Mouse (Mus musculus): ENCODE data around the gene Ugt1a6b. TPM values are rescaled to one million over a fixed set of nuclear protein-coding genes. Genes with fewer than 3 reads are reported as not detected.
"Not testable (repeated sequence)": the region's sequence is repeated elsewhere in the genome, so short reads cannot be mapped to it uniquely, and the experiment has no call there.

Gene Ugt1a6b
- total and polyA plus RNA-seq, 2 experiments from 2014 or later, result 2.0 to 2.9 TPM

DNA sequence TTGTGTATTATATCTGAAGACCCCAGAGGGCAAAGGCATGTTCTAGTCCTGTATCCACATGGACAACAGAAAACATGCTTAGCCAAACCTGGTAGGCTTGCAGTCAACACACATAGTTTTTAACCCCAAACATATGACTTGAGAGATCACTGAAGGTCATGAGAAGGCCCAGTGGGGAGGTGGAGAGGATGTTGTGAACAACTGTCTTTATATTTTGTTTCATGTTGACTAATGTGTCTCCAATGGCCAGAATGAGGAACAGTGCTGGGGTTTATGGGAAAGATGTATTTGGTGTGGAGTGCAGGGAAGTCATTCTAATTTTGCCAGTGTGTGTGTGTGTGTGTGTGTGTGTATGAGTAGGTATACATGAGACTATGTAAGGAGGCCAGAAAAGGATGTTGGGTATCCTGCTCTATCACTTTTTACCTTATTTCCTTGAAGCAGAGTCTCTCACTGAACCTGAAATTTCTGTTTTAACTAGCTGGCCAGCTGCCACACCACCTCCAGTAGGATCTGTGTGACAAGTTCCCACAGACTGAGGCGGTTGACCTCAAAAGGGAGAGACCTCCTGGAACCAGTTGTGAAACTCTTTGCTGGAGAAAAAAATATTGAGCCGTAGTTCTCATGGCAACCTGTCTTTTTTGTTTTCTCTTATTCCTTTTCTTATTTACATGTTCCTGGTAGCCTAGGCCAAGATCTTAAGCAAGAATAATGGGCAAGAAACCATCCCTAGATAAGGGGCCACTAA lies 121.2 kb downstream of the Ugt1a6b start:
- H3K4me2 ChIP-seq (ENCODE audit: low read depth), result no peak overlapping the region
- ATAC-seq (no peak), DNase-seq (no peak)
- peaks cover 43% of the 10 kb centered on the region for H3K9me3 ChIP-seq (ENCODE audit: low read length)
- no peak overlapping the region for H3K27ac ChIP-seq (ENCODE audit: low read depth, low read length)
- no peaks in the 10 kb centered on the region for H3K4me1 ChIP-seq (ENCODE audit: insufficient read depth)
- no peak for TF ChIP-seq CTCF (IDR thresholded peaks at IDR 0.05; ENCODE audit: low read depth)
- no peaks in the 10 kb centered on the region for H3K36me3 ChIP-seq (ENCODE audit: insufficient read depth)
- H3K9ac ChIP-seq, result no peak overlapping the region
- 69% methylated on average over 2 of the region's 2 CpGs for WGBS
- H3K27me3 ChIP-seq (ENCODE audit: insufficient read depth, low read length), result no peaks in the 10 kb centered on the region
- H3K4me3 ChIP-seq (ENCODE audit: low read depth, low read length), result no peak overlapping the region

DNA sequence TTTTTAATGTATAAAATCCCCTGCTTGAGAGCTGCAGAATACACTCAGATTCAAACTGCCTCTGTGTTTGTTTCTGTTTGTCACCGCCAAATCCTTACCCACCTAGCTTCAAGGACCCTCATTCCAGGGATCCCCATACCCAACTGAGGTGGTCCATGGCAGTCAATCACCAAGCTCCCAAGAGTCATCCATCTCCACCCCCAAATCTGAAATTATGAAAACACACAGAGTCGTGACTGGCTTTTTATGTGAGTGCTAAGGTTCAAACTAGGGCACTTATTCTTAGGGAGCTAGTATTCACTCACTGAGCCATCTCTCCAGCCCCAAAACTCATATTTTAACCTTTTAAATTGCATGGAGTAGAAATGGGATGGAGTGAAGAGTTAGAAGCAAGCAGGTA lies 122.2 kb downstream of the Ugt1a6b start:
- not testable (repeated sequence) for H3K36me3 ChIP-seq (ENCODE audit: insufficient read depth); DNase-seq; H3K4me1 ChIP-seq (ENCODE audit: insufficient read depth); H3K27me3 ChIP-seq (ENCODE audit: insufficient read depth, low read length); ATAC-seq; H3K9ac ChIP-seq; H3K4me3 ChIP-seq (ENCODE audit: low read depth, low read length); H3K4me2 ChIP-seq (ENCODE audit: low read depth); H3K27ac ChIP-seq (ENCODE audit: low read depth, low read length)
- WGBS, result 45% methylated on average over 2 of the region's 2 CpGs
- peaks cover 54% of the 10 kb centered on the region for H3K9me3 ChIP-seq (ENCODE audit: low read length)

DNA sequence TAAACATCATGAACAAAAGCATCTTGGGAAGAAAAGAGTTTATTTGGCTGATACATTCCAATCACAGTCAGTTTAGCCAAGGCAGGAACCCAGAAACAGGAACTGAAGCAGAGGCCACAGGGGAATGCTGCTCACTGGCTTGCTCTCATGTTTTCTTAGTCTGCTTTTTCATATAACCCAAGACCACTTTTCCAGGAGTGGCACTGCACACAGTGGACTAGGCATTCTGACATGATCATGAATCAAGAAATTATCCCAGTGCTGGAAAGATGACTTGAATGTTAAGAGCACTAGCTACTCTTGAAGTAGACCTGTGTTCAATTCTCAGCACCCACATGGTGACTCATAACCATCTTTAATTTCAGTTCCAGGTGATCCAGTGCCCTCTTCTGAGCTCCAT lies 122.7 kb downstream of the Ugt1a6b start:
- no peak for ATAC-seq

DNA sequence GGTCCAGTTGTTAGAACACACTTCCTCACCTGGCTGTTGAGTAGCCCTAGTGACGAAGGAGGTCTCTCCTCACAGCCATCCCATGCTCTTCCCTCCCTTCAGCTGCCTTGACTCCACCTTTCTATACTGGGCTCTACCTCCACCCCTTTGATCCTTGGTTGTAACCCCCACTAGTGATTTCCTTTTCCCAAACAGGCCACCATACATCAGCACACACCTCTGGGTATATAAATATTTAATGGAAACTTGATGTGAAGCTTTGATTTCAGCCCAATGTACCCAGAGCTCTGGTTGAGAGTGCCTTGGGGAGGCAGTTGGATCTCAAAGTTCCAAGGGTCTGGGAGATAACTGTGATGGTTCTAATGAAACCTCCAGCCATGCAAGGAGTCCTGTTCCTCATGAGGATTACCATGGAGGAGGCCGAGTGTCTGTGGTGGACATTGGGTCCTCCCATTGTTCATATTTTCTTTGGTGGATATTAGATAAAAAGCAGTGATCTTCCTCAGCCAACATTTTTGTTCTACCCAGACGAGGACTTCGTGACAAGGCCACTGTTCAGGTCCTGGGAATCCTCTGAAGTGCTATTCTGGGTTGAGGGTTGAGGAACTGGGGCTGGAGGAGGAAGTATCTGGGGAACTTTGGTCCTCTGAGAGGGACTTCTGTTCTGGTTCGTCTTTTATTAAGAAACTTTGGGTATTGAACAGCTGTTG lies 123.8 kb downstream of the Ugt1a6b start, which contains the start of gene Mroh2a:
TSS of gene Mroh2a (plus strand) at position 317 of the 710 bp plus-strand sequence.
- no peak within 1 kb of the TSS for H3K4me3 ChIP-seq (ENCODE audit: low read depth, low read length)
- no peak within 1 kb of the TSS for H3K9ac ChIP-seq
- ATAC-seq (no peak), DNase-seq (no peak)
- no peaks in the 10 kb centered on the region for H3K27me3 ChIP-seq (ENCODE audit: insufficient read depth, low read length)
- H3K27ac ChIP-seq (ENCODE audit: low read depth, low read length), result no peak within 1 kb of the TSS
- H3K4me2 ChIP-seq (ENCODE audit: low read depth), result no peak within 1 kb of the TSS
- 54% methylated on average over 5 of the region's 5 CpGs for WGBS
- H3K9me3 ChIP-seq (ENCODE audit: low read length), result peaks cover 69% of the 10 kb centered on the region
- H3K4me1 ChIP-seq (ENCODE audit: insufficient read depth), result no peaks in the 10 kb centered on the region
- no peak for TF ChIP-seq CTCF (IDR thresholded peaks at IDR 0.05; ENCODE audit: low read depth)
- no peaks in the 10 kb centered on the region for H3K36me3 ChIP-seq (ENCODE audit: insufficient read depth)

More for the DNA sequence above, 122.7 kb downstream of the Ugt1a6b start:
- peaks cover 59% of the 10 kb centered on the region for H3K9me3 ChIP-seq (ENCODE audit: low read length)
- H3K27me3 ChIP-seq (ENCODE audit: insufficient read depth, low read length), result no peaks in the 10 kb centered on the region
- no peak overlapping the region for H3K4me3 ChIP-seq (ENCODE audit: low read depth, low read length)
- H3K4me2 ChIP-seq (ENCODE audit: low read depth), result no peak overlapping the region
- TF ChIP-seq CTCF (IDR thresholded peaks at IDR 0.05; ENCODE audit: low read depth), result no peak
- no peaks in the 10 kb centered on the region for H3K36me3 ChIP-seq (ENCODE audit: insufficient read depth)
- no peak overlapping the region for H3K9ac ChIP-seq
- no peak overlapping the region for H3K27ac ChIP-seq (ENCODE audit: low read depth, low read length)
- H3K4me1 ChIP-seq (ENCODE audit: insufficient read depth), result no peaks in the 10 kb centered on the region
- no peak for DNase-seq

DNA sequence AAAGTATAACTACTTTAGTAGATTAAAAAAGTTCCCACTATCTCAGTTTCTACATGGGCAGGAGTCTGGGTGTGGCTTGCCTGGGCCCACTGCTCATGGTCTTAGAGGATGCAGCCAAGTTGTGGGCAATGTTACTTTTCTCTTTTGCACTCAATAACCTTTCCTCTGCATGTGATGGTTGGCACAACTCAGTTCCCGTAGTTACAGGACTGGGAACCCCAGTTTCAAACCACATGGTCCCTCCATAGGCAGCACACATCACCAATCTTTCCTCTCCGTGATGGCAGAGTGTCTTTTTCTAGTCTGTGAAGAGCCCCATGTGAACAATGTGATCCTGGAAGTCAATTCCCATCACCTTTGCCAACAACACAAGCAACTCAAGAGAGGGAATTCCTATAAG lies 124.4 kb downstream of the Ugt1a6b start:
- H3K4me3 ChIP-seq (ENCODE audit: low read depth, low read length), result no peak overlapping the region
- ATAC-seq (no peak), DNase-seq (no peak)
- no peak overlapping the region for H3K9ac ChIP-seq
- no peak overlapping the region for H3K27ac ChIP-seq (ENCODE audit: low read depth, low read length)
- 60% methylated on average over 2 of the region's 2 CpGs for WGBS
- no peak overlapping the region for H3K4me2 ChIP-seq (ENCODE audit: low read depth)
- H3K27me3 ChIP-seq (ENCODE audit: insufficient read depth, low read length), result no peaks in the 10 kb centered on the region
- H3K36me3 ChIP-seq (ENCODE audit: insufficient read depth), result no peaks in the 10 kb centered on the region
- no peak for TF ChIP-seq CTCF (IDR thresholded peaks at IDR 0.05; ENCODE audit: low read depth)
- peaks cover 72% of the 10 kb centered on the region for H3K9me3 ChIP-seq (ENCODE audit: low read length)
- H3K4me1 ChIP-seq (ENCODE audit: insufficient read depth), result no peaks in the 10 kb centered on the region

DNA sequence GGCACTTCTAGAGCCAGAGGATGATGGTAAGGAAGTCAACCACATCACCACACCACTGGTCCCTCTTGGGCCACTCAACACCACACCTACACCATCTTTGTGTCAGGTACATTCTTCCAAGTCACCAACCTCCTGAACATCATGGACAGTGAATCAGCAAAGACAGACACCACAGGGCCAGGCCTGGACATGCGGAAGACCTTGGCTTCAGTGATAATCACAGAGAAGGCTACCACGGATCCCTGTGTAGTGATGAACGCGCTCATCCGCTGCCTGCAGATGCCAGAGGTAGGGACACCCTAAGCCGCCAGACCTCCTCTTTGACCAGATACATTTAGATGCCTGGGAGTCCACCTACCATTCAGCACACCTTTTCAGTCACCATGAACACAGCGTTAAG lies 125.1 kb downstream of the Ugt1a6b start:
- no peak overlapping the region for H3K27ac ChIP-seq (ENCODE audit: low read depth, low read length)
- H3K4me2 ChIP-seq (ENCODE audit: low read depth), result no peak overlapping the region
- no peaks in the 10 kb centered on the region for H3K27me3 ChIP-seq (ENCODE audit: insufficient read depth, low read length)
- ATAC-seq (no peak), DNase-seq (no peak)
- no peak for TF ChIP-seq CTCF (IDR thresholded peaks at IDR 0.05; ENCODE audit: low read depth)
- no peaks in the 10 kb centered on the region for H3K36me3 ChIP-seq (ENCODE audit: insufficient read depth)
- H3K9me3 ChIP-seq (ENCODE audit: low read length), result peaks cover 79% of the 10 kb centered on the region
- H3K4me3 ChIP-seq (ENCODE audit: low read depth, low read length), result no peak overlapping the region
- 72% methylated on average over 7 of the region's 7 CpGs for WGBS
- no peak overlapping the region for H3K9ac ChIP-seq
- H3K4me1 ChIP-seq (ENCODE audit: insufficient read depth), result no peaks in the 10 kb centered on the region

DNA sequence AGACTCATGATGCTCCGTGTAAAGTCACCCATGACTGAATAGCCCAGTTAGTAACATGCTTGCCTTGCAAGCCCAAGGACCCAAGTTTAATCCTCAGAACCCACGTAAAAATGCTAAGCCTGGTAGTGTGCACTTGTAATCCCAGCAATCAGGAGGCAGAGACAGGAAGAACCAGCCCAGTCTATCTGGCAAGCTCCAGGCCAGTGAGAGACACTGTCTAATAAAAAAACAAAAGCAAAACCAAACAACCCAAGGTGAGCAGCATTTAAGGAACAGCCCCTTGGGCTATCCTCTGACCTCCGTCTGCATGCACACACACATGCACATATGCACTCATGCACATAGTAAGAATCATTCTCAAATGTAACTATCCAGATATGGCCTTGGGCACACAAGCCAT lies 126.5 kb downstream of the Ugt1a6b start:
- DNase-seq, result no peak
- no peak overlapping the region for H3K27ac ChIP-seq (ENCODE audit: low read depth, low read length)

More for the DNA sequence above, 126.5 kb downstream of the Ugt1a6b start:
- no peaks in the 10 kb centered on the region for H3K36me3 ChIP-seq (ENCODE audit: insufficient read depth)
- H3K9me3 ChIP-seq (ENCODE audit: low read length), result peaks cover 93% of the 10 kb centered on the region
- no peak overlapping the region for H3K4me2 ChIP-seq (ENCODE audit: low read depth)
- no peak overlapping the region for H3K9ac ChIP-seq
- H3K4me1 ChIP-seq (ENCODE audit: insufficient read depth), result no peaks in the 10 kb centered on the region
- H3K4me3 ChIP-seq (ENCODE audit: low read depth, low read length), result no peak overlapping the region
- whole genome bisulfite sequencing, result 80% methylated on average over 3 of the region's 3 CpGs
- TF ChIP-seq CTCF (IDR thresholded peaks at IDR 0.05; ENCODE audit: low read depth), result no peak
- ATAC-seq, result no peak
- H3K27me3 ChIP-seq (ENCODE audit: insufficient read depth, low read length), result no peaks in the 10 kb centered on the region

Data from forebrain, postnatal 0 days (tissue).